Mouse (Mus musculus) forebrain, embryonic 13.5 days (tissue): ENCODE results near the gene Zkscan14. TPM values are rescaled to one million over a fixed set of nuclear protein-coding genes. Genes with fewer than 3 reads are reported as not detected.

Source experiments
- ATAC-seq: fragments of 200-750 bp; cut with Nextera tagmentation; 2 replicates; pipeline ENCODE4 v1.8.0; 2017
- H3K27ac ChIP-seq: fragments of 300-500 bp; sonication (generic); 2 replicates; pipeline ENCODE4 v1.5.1; 2015; ENCODE audit warnings: inconsistent platforms, mild to moderate bottlenecking, moderate library complexity
- H3K27me3 ChIP-seq: fragments of 300-500 bp; sonication (generic); 2 replicates; pipeline ENCODE4 v1.6.1; 2015; ENCODE audit warnings: mild to moderate bottlenecking, inconsistent platforms
- H3K36me3 ChIP-seq: fragments of 300-500 bp; sonication (generic); 2 replicates; pipeline ENCODE4 v1.6.1; 2015; ENCODE audit warnings: mild to moderate bottlenecking, inconsistent platforms; ENCODE audit not compliant: poor library complexity, severe bottlenecking
- H3K4me1 ChIP-seq: fragments of 300-500 bp; sonication (generic); 2 replicates; pipeline ENCODE4 v1.6.1; 2015; ENCODE audit warnings: inconsistent platforms
- H3K4me2 ChIP-seq: fragments of 300-500 bp; sonication (generic); 2 replicates; pipeline ENCODE4 v1.6.1; 2015; ENCODE audit warnings: inconsistent platforms, mild to moderate bottlenecking, moderate library complexity
- H3K4me3 ChIP-seq: fragments of 300-500 bp; sonication (generic); 2 replicates; pipeline ENCODE4 v1.5.1; 2015; ENCODE audit warnings: mild to moderate bottlenecking, inconsistent platforms
- H3K9ac ChIP-seq: fragments of 300-500 bp; sonication (generic); 2 replicates; pipeline ENCODE4 v1.6.1; 2015; ENCODE audit warnings: mild to moderate bottlenecking, inconsistent platforms
- H3K9me3 ChIP-seq: fragments of 300-500 bp; sonication (generic); replicated peaks from 2 replicates; pipeline ENCODE4 v1.6.1; 2016; ENCODE audit warnings: inconsistent platforms
- WGBS: fragments of 180-500 bp; shearing (Covaris S2); methylation state at CpG from one replicate; pipeline ENCODE4 v1.1.7; 2015; 5-methylcytosine and 5-hydroxymethylcytosine counted together
- polyA plus RNA-seq: library from polyadenylated mRNA; unstranded; fragments of >200 nt; fragmentation: Nextera tagmentation; extraction: Ambion mirVana; gene quantifications from 2 replicates; pipeline ENCODE4 v1.2.1, GENCODE M21; 2015

Gene Zkscan14
- polyA plus RNA-seq, 1 experiment from 2014 or later, result 11.9 TPM

DNA sequence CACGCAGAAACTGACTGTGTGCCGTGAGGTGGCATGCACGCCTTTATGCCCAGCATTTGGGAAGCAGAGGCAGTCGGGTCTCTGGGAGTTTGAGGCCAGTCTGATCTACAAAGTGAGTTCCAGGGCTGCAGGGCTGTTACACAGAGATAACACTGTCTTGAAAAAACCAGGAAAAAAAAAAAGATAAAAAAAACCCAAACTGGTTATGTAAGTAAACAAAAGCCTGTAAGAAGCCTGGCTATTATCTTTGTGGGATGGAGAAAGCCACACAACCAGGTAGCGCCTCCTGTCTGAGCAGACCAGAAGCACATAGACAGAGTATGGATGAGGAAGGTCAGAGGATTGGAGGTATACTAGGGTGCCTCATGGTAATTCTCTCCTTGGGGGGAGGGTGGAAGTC lies 49.0 kb downstream of the Zkscan14 start:
- no peak overlapping the region for H3K9ac ChIP-seq
- H3K27me3 ChIP-seq, result no peaks in the 10 kb centered on the region
- H3K27ac ChIP-seq, result no peak overlapping the region
- no peak overlapping the region for H3K4me3 ChIP-seq
- H3K4me1 ChIP-seq, result no peaks in the 10 kb centered on the region
- 95% methylated on average over 5 of the region's 5 CpGs for WGBS
- H3K9me3 ChIP-seq, result no peaks in the 10 kb centered on the region
- H3K4me2 ChIP-seq, result no peak overlapping the region
- no peak for ATAC-seq
- H3K36me3 ChIP-seq, result peaks cover 94% of the 10 kb centered on the region

DNA sequence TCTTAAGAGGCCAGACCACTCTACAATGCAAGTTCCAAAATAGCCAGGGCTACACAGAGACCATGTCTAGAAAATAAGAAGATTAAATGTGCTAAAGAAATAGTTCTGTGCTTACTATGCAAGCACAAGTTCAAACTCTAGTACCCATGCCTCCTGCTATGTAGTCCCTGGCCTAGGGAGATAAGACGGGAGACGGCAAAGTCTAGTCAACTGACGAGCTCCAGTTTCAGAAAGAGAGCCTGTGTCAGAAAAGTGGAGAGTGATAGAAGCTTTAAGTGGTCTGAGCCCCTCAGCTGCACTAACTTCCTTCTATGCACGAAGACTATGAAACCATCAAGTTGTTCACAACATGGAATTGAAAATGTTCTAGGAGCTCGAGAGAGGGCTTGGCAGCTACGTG lies 52.4 kb downstream of the Zkscan14 start:
- H3K27ac ChIP-seq, result no peak overlapping the region
- no peaks in the 10 kb centered on the region for H3K27me3 ChIP-seq
- H3K9ac ChIP-seq, result no peak overlapping the region
- no peak overlapping the region for H3K4me2 ChIP-seq
- no peak overlapping the region for H3K4me3 ChIP-seq
- peaks cover 100% of the 10 kb centered on the region for H3K36me3 ChIP-seq
- 86% methylated on average over 6 of the region's 6 CpGs for WGBS
- H3K9me3 ChIP-seq, result no peaks in the 10 kb centered on the region
- ATAC-seq, result no peak
- H3K4me1 ChIP-seq, result no peaks in the 10 kb centered on the region

GRCm38 (mm10) chr5:145147748-145148147 lies 53.9 kb downstream of the Zkscan14 start:
- WGBS, result 93% methylated on average over 5 of the region's 5 CpGs
- Histone ChIP-seq H3K27me3 (no peaks in the 10 kb centered on the region), H3K9me3 (no peaks in the 10 kb centered on the region), H3K4me2 (no peak overlapping the region), H3K4me1 (no peaks in the 10 kb centered on the region), H3K9ac (no peak overlapping the region), H3K4me3 (no peak overlapping the region), H3K36me3 (peaks cover 100% of the 10 kb centered on the region), H3K27ac (no peak overlapping the region)
- ATAC-seq, result no peak

Other genes with a start within 250 kb of the Zkscan14 start
- gene Smurf1, start 236.0 kb downstream of the Zkscan14 start, polyA plus RNA-seq, result 16.8 and 18.1 TPM in 2 replicates
- gene Gm4871, start 169.1 kb downstream of the Zkscan14 start, polyA plus RNA-seq, result not detected in 2 replicates
- not detected in 2 replicates for gene 1700018F24Rik, start 158.9 kb downstream of the Zkscan14 start, polyA plus RNA-seq
- gene Arpc1a, start 118.0 kb downstream of the Zkscan14 start, polyA plus RNA-seq, result 207 and 209 TPM in 2 replicates
- not detected in 2 replicates for gene Kpna7, start 117.8 kb downstream of the Zkscan14 start, polyA plus RNA-seq
- 55.9 and 58.1 TPM in 2 replicates for gene Arpc1b, start 87.7 kb downstream of the Zkscan14 start, polyA plus RNA-seq
- 139 and 157 TPM in 2 replicates for gene Pdap1, start 61.6 kb downstream of the Zkscan14 start, polyA plus RNA-seq
- 247 and 259 TPM in 2 replicates for gene Bud31, start 61.5 kb downstream of the Zkscan14 start, polyA plus RNA-seq
- gene Ptcd1, start 34.8 kb downstream of the Zkscan14 start, polyA plus RNA-seq, result 20.0 and 21.6 TPM in 2 replicates
- 64.0 and 69.6 TPM in 2 replicates for gene Cpsf4, start 34.7 kb downstream of the Zkscan14 start, polyA plus RNA-seq
- gene Atp5j2, start 9.8 kb downstream of the Zkscan14 start, polyA plus RNA-seq, result 672 and 745 TPM in 2 replicates
- gene Zkscan5, start 2.7 kb upstream of the Zkscan14 start, polyA plus RNA-seq, result 16.6 and 18.0 TPM in 2 replicates
- 38.2 and 39.5 TPM in 2 replicates for gene Zfp655, start 29.8 kb upstream of the Zkscan14 start, polyA plus RNA-seq
- 0.44 and 0.83 TPM in 2 replicates for gene Zscan25, start 78.6 kb upstream of the Zkscan14 start, polyA plus RNA-seq
- not detected in 2 replicates for gene Cyp3a57, start 143.4 kb upstream of the Zkscan14 start, polyA plus RNA-seq